Mouse (Mus musculus) embryonic fibroblast, embryonic 13.5 days (primary cell): Measurements from ENCODE around the gene Mrfap1.

ENCODE experiments used
- CTCF ChIP-seq: IDR thresholded peaks from 2 replicates; pipeline ENCODE4 v1.5.1; 2011; ENCODE audit warnings: mild to moderate bottlenecking, control low read depth, low read length, moderate library complexity, borderline replicate concordance; ENCODE audit not compliant: insufficient read depth
- POLR2A ChIP-seq: IDR thresholded peaks from 2 replicates; pipeline ENCODE4 v1.6.1; 2011; ENCODE audit warnings: low read depth, mild to moderate bottlenecking, control low read depth, low read length, moderate library complexity

GRCm38 (mm10) chr5:36759848-36760247 is 36.7 kb downstream of the Mrfap1 start:
- TF ChIP-seq CTCF (no peak), POLR2A (no peak)
